Mouse (Mus musculus): ENCODE results near the gene Dtymk. TPM values are rescaled to one million over a fixed set of nuclear protein-coding genes. Genes with fewer than 3 reads are reported as not detected.

The Dtymk gene
- total RNA-seq, 2 experiments from 2014 or later = 51.1 to 51.7 TPM

DNA sequence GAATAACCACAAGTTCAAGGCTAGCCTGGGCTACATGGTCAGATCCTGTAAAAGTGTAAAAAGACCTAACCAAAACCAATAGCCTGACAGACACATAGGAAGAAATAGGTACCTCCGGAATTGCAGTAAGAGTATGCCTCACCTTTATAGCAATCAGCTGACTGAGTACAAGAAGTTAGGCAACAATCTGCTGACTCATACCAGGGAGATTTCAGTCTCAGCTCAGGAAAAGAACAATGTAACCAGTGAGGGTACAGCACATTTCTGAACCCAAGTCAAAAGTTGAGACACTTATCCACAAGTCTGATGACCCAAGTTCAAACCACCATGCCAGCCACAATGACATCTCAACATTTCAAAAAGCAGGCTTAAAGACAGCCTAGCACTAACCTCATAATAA, 53.2 kb downstream of the Dtymk start:
- no peak for DNase-seq (ENCODE audit: low spot score in 2 of 2)

DNA sequence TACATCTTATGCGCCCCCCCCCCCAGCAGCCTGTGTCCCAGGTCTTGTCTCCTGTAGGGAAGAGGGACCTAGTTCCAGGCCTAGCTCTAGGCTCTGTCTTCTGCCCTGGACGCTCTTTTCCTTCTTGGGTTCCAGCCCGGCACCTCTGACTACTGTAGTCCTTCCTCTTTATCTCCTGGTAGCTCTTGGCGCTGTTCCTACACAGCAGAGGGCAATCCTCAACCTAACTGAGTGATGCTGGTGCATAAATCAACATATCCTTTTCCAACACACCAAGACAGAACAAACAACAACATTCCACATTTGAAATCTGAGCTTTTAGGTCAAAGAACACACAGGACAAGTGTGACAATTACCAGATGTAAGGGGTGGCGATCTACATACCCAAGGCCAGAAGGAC, 55.6 kb downstream of the Dtymk start:
- no peak for DNase-seq (ENCODE audit: low spot score in 2 of 2)

DNA sequence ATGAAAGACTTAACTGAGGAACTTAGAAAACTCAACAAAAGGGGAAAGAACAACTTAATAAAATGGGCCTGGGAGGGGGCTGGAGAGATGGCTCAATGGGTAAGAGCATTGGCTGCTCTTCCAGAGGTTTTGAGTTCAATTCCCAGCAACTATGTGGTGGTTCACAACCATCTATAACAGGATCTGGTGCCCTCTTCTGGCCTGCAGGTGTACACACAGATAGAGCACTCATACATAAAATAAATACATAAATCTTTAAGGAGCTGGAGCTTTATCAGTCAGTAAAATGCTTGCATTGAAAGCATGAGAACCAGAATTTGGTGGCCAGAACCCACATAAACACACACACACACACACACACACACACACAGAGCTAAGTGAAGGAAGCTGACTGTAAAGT, 58.8 kb downstream of the Dtymk start:
- no peak for DNase-seq (ENCODE audit: low spot score in 2 of 2)

Other genes starting within 250 kb of the Dtymk start
- 100 to 1,000 TPM; 382 to 398 TPM for gene Stk25, start 143.3 kb downstream of the Dtymk start, total RNA-seq (2021)
- 10 to 100 TPM; 32.2 to 42.8 TPM for gene Bok, start 116.3 kb downstream of the Dtymk start, total RNA-seq (2021)
- 10 to 100 TPM; 79.0 to 85.3 TPM for gene Atg4b, start 50.4 kb downstream of the Dtymk start, total RNA-seq (2021)
- gene Thap4, start 47.1 kb downstream of the Dtymk start, total RNA-seq (2021) = 10 to 100 TPM; 43.5 to 44.2 TPM
- 10 to 100 TPM; 16.0 TPM for gene Ing5, start 2.0 kb upstream of the Dtymk start, total RNA-seq (2021)
- 10 to 100 TPM; 11.7 to 13.4 TPM for gene D2hgdh, start 23.0 kb upstream of the Dtymk start, total RNA-seq (2021)
- gene Gal3st2, start 59.4 kb upstream of the Dtymk start, total RNA-seq (2021) = under 1 TPM in 1 of 2 experiments, not detected in 1; 0.12 TPM
- not detected for gene Gal3st2b, start 116.4 kb upstream of the Dtymk start, total RNA-seq (2021)
- gene Gal3st2c, start 188.6 kb upstream of the Dtymk start, total RNA-seq (2021) = under 1 TPM; 0.02 to 0.07 TPM
- 1 to 10 TPM; 4.4 to 4.8 TPM for gene Neu4, start 218.5 kb upstream of the Dtymk start, total RNA-seq (2021)

All from left cerebral cortex, adult 18-20 months (tissue).